Comparison of ENCODE assay signal across 28 mouse cellular contexts in genomic region chr1:119706471-119707217, GRCm38 (mm10). TPM values are rescaled to one million over a fixed set of nuclear protein-coding genes. Genes with fewer than 3 reads are reported as not detected.
DNase-seq lines count a peak whose midpoint lies in the region; ATAC-seq and TF ChIP-seq lines count a peak whose summit lies in the region.
"Had no signal": no experiment of that assay in that cellular context is flagged by ENCODE, and none has a peak within 500 bp of the region (broad histone marks: within the 10 kb centered on the region; RNA-seq: fewer than 3 reads in every experiment).

No protein-coding gene starts in this region.

- TF ChIP-seq CTCF in lung, postnatal 0 days (IDR thresholded peaks at IDR 0.05) = no peak
- TF ChIP-seq CTCF in lung, adult 2 months (IDR thresholded peaks at IDR 0.05; ENCODE audit: insufficient read depth, low read length) = no peak
- no peak for TF ChIP-seq CTCF in intestine, postnatal 0 days (IDR thresholded peaks at IDR 0.05; ENCODE audit: low read depth)

- DNase-seq in lung, postnatal 0 days (ENCODE audit: low spot score) = peak; percentile 9
- no peak for DNase-seq in lung, adult 2 months
- no peak for DNase-seq in embryo, embryonic 10.5 days (ENCODE audit: low spot score)
- no peak for DNase-seq in embryonic facial prominence, embryonic 10.5 days (ENCODE audit: low spot score)
- DNase-seq: adrenal gland, postnatal 10 days; adrenal gland, postnatal 36 days; cerebellum, adult 18-20 months; cerebellum, adult 9-10 months; cerebellum, postnatal 14 days; gastrocnemius, adult 2 months; gastrocnemius, postnatal 14 days; heart, adult 18-20 months; heart, postnatal 10 days; heart, postnatal 36 days had no signal

- TF ChIP-seq POLR2A in lung, adult 2 months (IDR thresholded peaks at IDR 0.05; ENCODE audit: borderline replicate concordance, extremely low read depth, low read depth, low read length) = no peak

- H3K4me1 ChIP-seq in lung, postnatal 0 days (ENCODE audit: insufficient read depth, low read depth, low read length) = no peaks in the 10 kb centered on the region
- no peaks in the 10 kb centered on the region; the same call in 1 of the 2 replicates for H3K4me1 ChIP-seq in lung, adult 2 months (ENCODE audit: control insufficient read depth, insufficient read depth, low read length)
- H3K4me1 ChIP-seq in intestine, postnatal 0 days (replicated peaks; ENCODE audit: control insufficient read depth, insufficient read depth, low read length) = no peaks in the 10 kb centered on the region
- H3K4me1 ChIP-seq in kidney, embryonic 16.5 days (ENCODE audit: insufficient read depth, low read length) = no peaks in the 10 kb centered on the region
- no peaks in the 10 kb centered on the region for H3K4me1 ChIP-seq in embryonic facial prominence, embryonic 10.5 days
- H3K4me1 ChIP-seq: embryonic facial prominence, embryonic 13.5 days; forebrain, embryonic 12.5 days; forebrain, embryonic 15.5 days; heart, embryonic 12.5 days; heart, embryonic 15.5 days; hindbrain, embryonic 10.5 days; hindbrain, embryonic 13.5 days had no signal

- H3K4me2 ChIP-seq in lung, postnatal 0 days (replicated peaks; ENCODE audit: low read depth, low read length) = no peak overlapping the region
- no peak overlapping the region for H3K4me2 ChIP-seq in intestine, postnatal 0 days (replicated peaks; ENCODE audit: low read depth)
- no peak overlapping the region for H3K4me2 ChIP-seq in kidney, embryonic 16.5 days (replicated peaks; ENCODE audit: low read depth, low read length)
- H3K4me2 ChIP-seq: embryonic facial prominence, embryonic 13.5 days; forebrain, embryonic 12.5 days; forebrain, embryonic 15.5 days; heart, embryonic 12.5 days; heart, embryonic 15.5 days; hindbrain, embryonic 13.5 days had no signal

- no peak overlapping the region for H3K9ac ChIP-seq in lung, postnatal 0 days (replicated peaks; ENCODE audit: low read depth)
- H3K9ac ChIP-seq in intestine, postnatal 0 days (ENCODE audit: low read depth, low read length) = no peak overlapping the region
- no peak overlapping the region for H3K9ac ChIP-seq in kidney, embryonic 16.5 days (replicated peaks; ENCODE audit: low read length)
- H3K9ac ChIP-seq: embryonic facial prominence, embryonic 13.5 days; forebrain, embryonic 12.5 days; forebrain, embryonic 15.5 days; heart, embryonic 12.5 days; heart, embryonic 15.5 days; hindbrain, embryonic 13.5 days had no signal

- H3K27me3 ChIP-seq in lung, postnatal 0 days (replicated peaks; ENCODE audit: insufficient read depth, low read length) = no peaks in the 10 kb centered on the region
- no peaks in the 10 kb centered on the region for H3K27me3 ChIP-seq in intestine, postnatal 0 days (replicated peaks; ENCODE audit: control insufficient read depth, insufficient read depth, low read length)
- no peaks in the 10 kb centered on the region for H3K27me3 ChIP-seq in kidney, embryonic 16.5 days (ENCODE audit: insufficient read depth, low read length)
- H3K27me3 ChIP-seq in embryonic facial prominence, embryonic 10.5 days (replicated peaks; ENCODE audit: low read depth, poor library complexity, severe bottlenecking) = no peaks in the 10 kb centered on the region
- H3K27me3 ChIP-seq: embryonic facial prominence, embryonic 13.5 days; forebrain, embryonic 12.5 days; forebrain, embryonic 15.5 days; heart, embryonic 12.5 days; heart, embryonic 15.5 days; hindbrain, embryonic 13.5 days; Patski had no signal

- H3K4me3 ChIP-seq in lung, postnatal 0 days (ENCODE audit: low read depth, low read length) = no peak overlapping the region
- H3K4me3 ChIP-seq in lung, adult 2 months (replicated peaks; ENCODE audit: extremely low read depth, low read depth, low read length) = no peak overlapping the region
- H3K4me3 ChIP-seq in intestine, postnatal 0 days (ENCODE audit: low read depth, low read length) = no peak overlapping the region
- H3K4me3 ChIP-seq in kidney, embryonic 16.5 days (ENCODE audit: low read length) = no peak overlapping the region
- H3K4me3 ChIP-seq in embryonic facial prominence, embryonic 10.5 days = no peak overlapping the region
- H3K4me3 ChIP-seq: embryonic facial prominence, embryonic 13.5 days; erythroblast, embryonic 14.5 days; forebrain, embryonic 12.5 days; forebrain, embryonic 15.5 days; gastrocnemius, adult 2 months; heart, embryonic 12.5 days; heart, embryonic 15.5 days; hindbrain, embryonic 10.5 days; hindbrain, embryonic 13.5 days had no signal

- TF ChIP-seq EP300 in lung, postnatal 0 days (IDR thresholded peaks at IDR 0.05) = no peak

- no peaks in the 10 kb centered on the region for H3K9me3 ChIP-seq in lung, postnatal 0 days (ENCODE audit: low read length)
- no peaks in the 10 kb centered on the region for H3K9me3 ChIP-seq in intestine, postnatal 0 days (ENCODE audit: control insufficient read depth)
- H3K9me3 ChIP-seq in kidney, embryonic 16.5 days (ENCODE audit: low read length) = no peaks in the 10 kb centered on the region
- no peaks in the 10 kb centered on the region for H3K9me3 ChIP-seq in embryonic facial prominence, embryonic 10.5 days
- H3K9me3 ChIP-seq: embryonic facial prominence, embryonic 13.5 days; forebrain, embryonic 12.5 days; forebrain, embryonic 15.5 days; heart, embryonic 12.5 days; heart, embryonic 15.5 days; hindbrain, embryonic 10.5 days; hindbrain, embryonic 13.5 days had no signal

- H3K27ac ChIP-seq in lung, postnatal 0 days (ENCODE audit: low read length) = no peak overlapping the region
- no peak overlapping the region for H3K27ac ChIP-seq in intestine, postnatal 0 days (ENCODE audit: low read depth, low read length)
- H3K27ac ChIP-seq in kidney, embryonic 16.5 days (ENCODE audit: low read length) = no peak overlapping the region
- H3K27ac ChIP-seq in embryonic facial prominence, embryonic 10.5 days (replicated peaks) = no peak overlapping the region
- H3K27ac ChIP-seq: embryonic facial prominence, embryonic 13.5 days; forebrain, embryonic 12.5 days; forebrain, embryonic 15.5 days; gastrocnemius, adult 2 months; heart, embryonic 15.5 days; hindbrain, embryonic 10.5 days; hindbrain, embryonic 13.5 days had no signal

- WGBS in lung, postnatal 0 days = 79% methylated on average over 4 of the region's 4 CpGs
- WGBS in lung, adult 2 months = 81% methylated on average over 4 of the region's 4 CpGs
- WGBS in intestine, postnatal 0 days = 59% methylated on average over 4 of the region's 4 CpGs
- 93% methylated on average over 4 of the region's 4 CpGs for WGBS in kidney, embryonic 16.5 days
- WGBS in embryonic facial prominence, embryonic 10.5 days = 95% methylated on average over 4 of the region's 4 CpGs

- H3K36me3 ChIP-seq in lung, postnatal 0 days (ENCODE audit: insufficient read depth, low read length) = no peaks in the 10 kb centered on the region; the same call in 1 of the 2 replicates
- H3K36me3 ChIP-seq in intestine, postnatal 0 days (ENCODE audit: control insufficient read depth, insufficient read depth) = peaks cover 4% of the 10 kb centered on the region; the same call in 1 of the 2 replicates
- H3K36me3 ChIP-seq in kidney, embryonic 16.5 days (ENCODE audit: insufficient read depth, low read length) = peaks cover 5% of the 10 kb centered on the region; the same call in 1 of the 2 replicates
- H3K36me3 ChIP-seq in embryonic facial prominence, embryonic 10.5 days (replicated peaks) = peaks cover 39% of the 10 kb centered on the region
- H3K36me3 ChIP-seq: heart, embryonic 15.5 days had no signal

- no peak for ATAC-seq in lung, postnatal 0 days
- ATAC-seq in granulocyte monocyte progenitor cell, adult 5-6 weeks (replicated peaks; ENCODE audit: poor library complexity, severe bottlenecking) = peak; percentile 40
- ATAC-seq in intestine, postnatal 0 days = peak; percentile 77
- ATAC-seq in kidney, embryonic 16.5 days (ENCODE audit: low FRiP score, low TSS enrichment) = no peak
- ATAC-seq: CD4-positive, CD25-positive, alpha-beta regulatory T cell, adult 4 months; forebrain, embryonic 15.5 days; hindbrain, embryonic 16.5 days; Patski had no signal

RNA-seq across cellular contexts. Expression of gene Epb41l5, which starts 57.8 kb away (rescaled TPM):
- 54.7 and 69.5 TPM in 2 replicates for polyA plus RNA-seq in lung, postnatal 0 days (2015; fragmentation: Nextera tagmentation; extraction: Ambion mirVana)
- 15.8 and 28.0 TPM in 2 replicates for polyA plus RNA-seq in lung, adult 2 months (2012; rRNA removed)
- total RNA-seq in granulocyte monocyte progenitor cell, adult 5-6 weeks (2014; fragmentation: Nextera tagmentation) = 1.6 TPM in 1 of 2 replicates, not detected in the other
- total RNA-seq in granulocyte monocyte progenitor cell, adult 5-6 weeks (2017) = 0.65 TPM in 1 of 2 replicates, not detected in the other
- 14.3 and 17.5 TPM in 2 replicates for polyA plus RNA-seq in intestine, postnatal 0 days (2015; fragmentation: Nextera tagmentation; extraction: Ambion mirVana)
- polyA plus RNA-seq in kidney, embryonic 16.5 days (2015; fragmentation: Nextera tagmentation; extraction: Ambion mirVana) = 77.3 and 77.8 TPM in 2 replicates
- polyA plus RNA-seq in embryonic facial prominence, embryonic 10.5 days (2016; fragmentation: Nextera tagmentation; extraction: Ambion mirVana) = 25.7 and 32.7 TPM in 2 replicates

Comparison
In these comparisons a context has a peak if more than half of its experiments do, and no peak if none do; other contexts are left out.
1. ATAC-seq: peak in granulocyte monocyte progenitor cell, adult 5-6 weeks (single experiment) and intestine, postnatal 0 days (single experiment); none in lung, postnatal 0 days (single experiment) and kidney, embryonic 16.5 days (single experiment).